Mouse (Mus musculus) spleen, postnatal 14 days (tissue): Measurements from ENCODE around the gene Wfikkn1.
A peak's percentile ranks its signal among the peaks of the same experiment; 100 is the strongest.

Experiments
- DNase-seq, 2 experiments: peaks; one replicate each; pipeline ENCODE4 v3.0.0; 2021 to 2022; ENCODE audit warnings: low spot score in 2 of 2

Wfikkn1 gene

GRCm38 (mm10) chr17:25880196-25880910 lies at the start of gene Wfikkn1:
Wfikkn1 (minus strand) TSS chr17:25880858.
- DNase-seq, result no peak

GRCm38 (mm10) chr17:25925348-25925747 lies 44.7 kb upstream of the Wfikkn1 start:
- DNase-seq, result no peak

- DNase-seq, result no peak
Measured at GRCm38 (mm10) chr17:25922120-25922519, 41.5 kb upstream of the Wfikkn1 start.

GRCm38 (mm10) chr17:25919786-25920642 lies 39.4 kb upstream of the Wfikkn1 start:
- peak; percentile 100 for DNase-seq

GRCm38 (mm10) chr17:25919144-25919785 lies 38.6 kb upstream of the Wfikkn1 start, which contains the start of gene Rab40c:
Rab40c (minus strand) TSS chr17:25919727.
- peak; percentile 20 to 49 for DNase-seq

- no peak for DNase-seq
Measured at GRCm38 (mm10) chr17:25918037-25918750, 37.5 kb upstream of the Wfikkn1 start.

GRCm38 (mm10) chr17:25916931-25917647 lies 36.4 kb upstream of the Wfikkn1 start:
- DNase-seq, result no peak

- no peak for DNase-seq
Measured at GRCm38 (mm10) chr17:25914295-25914694, 33.6 kb upstream of the Wfikkn1 start.

- DNase-seq, result no peak
Measured at GRCm38 (mm10) chr17:25913877-25914275, 33.2 kb upstream of the Wfikkn1 start.

- DNase-seq, result no peak
Measured at GRCm38 (mm10) chr17:25913186-25913876, 32.7 kb upstream of the Wfikkn1 start.

- DNase-seq, result no peak
Measured at GRCm38 (mm10) chr17:25911816-25912215, 31.2 kb upstream of the Wfikkn1 start.

GRCm38 (mm10) chr17:25907640-25908039 lies 27.0 kb upstream of the Wfikkn1 start:
- no peak for DNase-seq

GRCm38 (mm10) chr17:25903061-25903460 lies 22.4 kb upstream of the Wfikkn1 start:
- DNase-seq, result no peak

GRCm38 (mm10) chr17:25900193-25900592 lies 19.5 kb upstream of the Wfikkn1 start:
- no peak for DNase-seq

- DNase-seq, result no peak
Measured at GRCm38 (mm10) chr17:25895891-25896290, 15.2 kb upstream of the Wfikkn1 start.

GRCm38 (mm10) chr17:25895415-25895814 lies 14.8 kb upstream of the Wfikkn1 start:
- DNase-seq, result no peak

GRCm38 (mm10) chr17:25893975-25894617 lies 13.4 kb upstream of the Wfikkn1 start:
- DNase-seq, result peak; percentile 51 to 59

- no peak for DNase-seq
Measured at GRCm38 (mm10) chr17:25888837-25889236, 8.2 kb upstream of the Wfikkn1 start.

GRCm38 (mm10) chr17:25887467-25887866 lies 6.8 kb upstream of the Wfikkn1 start:
- DNase-seq, result no peak

- no peak for DNase-seq
Measured at GRCm38 (mm10) chr17:25886806-25887205, 6.1 kb upstream of the Wfikkn1 start.
